Mouse (Mus musculus): ENCODE results near the gene Aven.

- TF ChIP-seq CTCF (IDR thresholded peaks at IDR 0.05), result no peak
- no peak for TF ChIP-seq POLR2A (IDR thresholded peaks at IDR 0.05; ENCODE audit: insufficient read depth, low read depth, low read length)
Measured at GRCm38 (mm10) chr2:112676175-112676574, 183.4 kb downstream of the Aven start.
